Mouse (Mus musculus): Measurements from ENCODE around the gene Tiparp.

- TF ChIP-seq CTCF (conservative IDR thresholded peaks at IDR 0.05; ENCODE audit: insufficient read depth, insufficient read length, low read depth, low read length) (no peak), POLR2A (IDR thresholded peaks at IDR 0.05; ENCODE audit: low read depth, low read length) (no peak)
Observed at GRCm38 (mm10) chr3:65565632-65566300, 37.6 kb downstream of the Tiparp start.

Measured in kidney, adult 2 months (tissue).